Mouse (Mus musculus) lung, postnatal 0 days (tissue): ENCODE results near the gene Plekhn1.

Experiments used
- CTCF ChIP-seq: IDR thresholded peaks from 2 replicates; pipeline ENCODE4 v1.5.1; 2016; ENCODE audit warnings: antibody characterized with exemption, mild to moderate bottlenecking
- EP300 ChIP-seq: IDR thresholded peaks from 2 replicates; pipeline ENCODE4 v1.6.1; 2016; ENCODE audit warnings: antibody characterized with exemption, mild to moderate bottlenecking, control low read depth

GRCm38 (mm10) chr4:156213134-156213533 lies 21.5 kb downstream of the Plekhn1 start:
- TF ChIP-seq CTCF, result no peak
- no peak for TF ChIP-seq EP300
